Mouse (Mus musculus) B cell, adult 67 days (primary cell): ENCODE measurements around the gene E130309D02Rik. TPM values are rescaled to one million over a fixed set of nuclear protein-coding genes. Genes with fewer than 3 reads are reported as not detected.

Experiments used
- total RNA-seq, 2 experiments: library from RNA; stranded (reverse); gene quantifications; 4 replicates each; pipeline ENCODE4 v1.2.4; 2023

E130309D02Rik gene
- 10 to 100 TPM; 33.8 to 40.0 TPM for total RNA-seq

DNA sequence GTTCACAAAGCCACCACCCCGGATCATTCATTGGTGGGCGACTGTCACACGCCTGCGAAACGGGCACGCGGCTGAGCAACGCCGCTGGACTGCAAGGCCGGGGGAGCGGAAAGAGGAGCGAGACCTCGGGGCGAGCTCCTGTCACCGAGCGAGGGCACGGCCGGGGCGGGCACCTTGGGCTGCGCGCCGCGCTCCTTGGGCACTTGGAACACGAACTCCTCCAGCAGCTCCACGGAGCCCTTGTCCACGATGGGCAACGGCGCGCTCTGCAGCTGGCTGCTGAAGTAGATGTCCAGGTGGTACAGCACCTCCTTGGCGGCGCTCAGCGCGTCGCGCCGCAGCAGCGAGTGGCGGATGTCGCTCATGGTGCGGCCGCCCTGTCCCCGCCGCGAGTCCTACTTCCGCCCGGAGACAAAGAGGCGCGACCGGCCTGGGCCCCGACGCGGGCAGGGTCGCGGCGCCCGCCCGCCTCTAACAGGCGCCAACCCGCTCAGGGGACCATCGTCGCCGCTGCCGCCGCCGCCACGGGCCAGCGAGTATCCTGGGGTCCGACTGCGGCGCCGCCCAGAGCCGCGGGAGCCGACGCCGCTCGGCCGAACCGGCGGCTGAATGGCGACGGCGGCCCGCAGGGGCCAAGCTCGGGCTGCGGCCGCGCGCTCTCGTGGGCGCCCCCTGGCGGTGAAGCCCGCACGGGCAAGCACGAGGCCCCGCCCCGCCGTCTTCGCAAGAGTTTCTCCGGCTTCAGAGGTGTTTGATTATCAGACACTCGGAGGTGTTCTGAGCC lies at the start of gene E130309D02Rik:
Gene E130309D02Rik (minus strand): TSS at position 631 of the 784 bp plus-strand sequence.

DNA sequence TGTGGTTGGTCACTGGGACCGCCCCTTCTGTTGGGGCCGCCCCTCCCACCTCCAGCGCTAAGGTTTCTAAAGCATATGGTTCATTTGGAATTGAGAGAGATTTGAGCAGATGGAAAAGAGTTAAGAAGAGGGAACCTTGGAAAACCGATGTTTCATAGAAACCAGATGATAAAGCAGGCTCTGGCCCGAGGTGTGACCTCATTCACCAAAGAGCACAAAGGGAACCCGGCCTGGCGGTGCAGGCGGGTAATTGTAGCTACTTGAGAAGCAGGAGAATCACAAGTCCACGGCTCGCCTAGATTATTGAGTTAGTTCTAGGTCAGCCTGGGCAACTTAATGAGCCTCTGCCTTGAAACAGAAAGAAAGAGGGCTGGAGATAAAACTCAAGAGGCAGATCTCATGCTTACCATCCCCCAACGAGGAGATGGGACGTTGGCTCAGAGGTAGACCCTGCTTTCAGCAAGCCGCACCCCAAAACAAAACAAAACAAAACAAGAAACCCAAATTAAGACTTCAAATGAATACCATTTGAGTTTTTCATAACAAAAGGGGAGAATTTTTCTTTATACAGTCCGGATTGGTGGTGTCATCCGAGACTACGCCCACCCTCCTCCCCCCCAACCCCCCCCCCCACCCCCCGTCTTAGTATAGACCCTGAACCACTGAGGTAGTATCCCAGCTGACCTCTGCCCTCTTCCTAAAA lies 41.7 kb upstream of the E130309D02Rik start, which contains the start of gene Grid2ip:
Gene Grid2ip (plus strand): TSS at position 653 of the 703 bp plus-strand sequence.

GRCm38 (mm10) chr5:143328690-143329495 lies 13.7 kb upstream of the E130309D02Rik start, which contains the start of gene Zdhhc4:
Zdhhc4 (minus strand) TSS chr5:143329256.

DNA sequence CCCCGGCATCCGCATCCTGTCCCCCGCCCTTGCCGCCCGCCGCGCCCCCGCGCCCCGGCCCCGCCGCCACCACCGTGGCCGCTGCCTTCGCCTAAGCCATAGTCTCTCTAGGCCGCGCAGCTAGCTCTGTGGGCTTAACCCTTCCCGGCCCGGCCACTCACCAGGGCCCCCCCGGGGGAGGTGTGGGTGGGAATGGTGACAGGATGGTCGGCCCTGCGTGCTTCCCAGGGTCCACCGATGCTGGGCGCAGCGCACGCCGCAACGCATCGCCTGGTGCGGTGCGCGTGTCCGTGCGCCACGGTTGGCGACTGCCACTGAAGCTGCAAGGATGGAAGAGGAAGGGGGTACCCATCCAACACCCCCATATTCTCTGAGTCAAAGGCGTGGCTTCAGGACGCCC lies 21.8 kb downstream of the E130309D02Rik start, which contains the start of gene Zfp853:
Gene Zfp853 (minus strand): TSS at position 220 of the 400 bp plus-strand sequence.

GRCm38 (mm10) chr5:143269363-143270150 lies 45.6 kb downstream of the E130309D02Rik start, which contains the start of gene Zfp316:
Zfp316 (minus strand) TSS chr5:143270022.

Other genes with a start within 250 kb of the E130309D02Rik start
- gene Rnf216, start 202.4 kb downstream of the E130309D02Rik start, total RNA-seq, result 100 to 1,000 TPM; 128 to 129 TPM
- under 1 TPM; 0.24 to 0.55 TPM for gene Olfr718-ps1, start 167.8 kb downstream of the E130309D02Rik start, total RNA-seq
- gene Rbak, start 134.6 kb downstream of the E130309D02Rik start, total RNA-seq, result 10 to 100 TPM; 15.0 to 15.4 TPM
- gene Spdye4b, start 134.3 kb downstream of the E130309D02Rik start, total RNA-seq, result not detected
- not detected for gene Spdye4a, start 88.5 kb downstream of the E130309D02Rik start, total RNA-seq
- gene Zfp12, start 80.2 kb downstream of the E130309D02Rik start, total RNA-seq, result 10 to 100 TPM; 24.9 to 29.3 TPM
- gene Zfp316, start 45.3 kb downstream of the E130309D02Rik start, total RNA-seq, result 1 to 10 TPM; 5.6 to 8.8 TPM
- 1 to 10 TPM; 1.1 to 1.2 TPM for gene Zfp853, start 21.7 kb downstream of the E130309D02Rik start, total RNA-seq
- 10 to 100 TPM; 60.1 to 68.7 TPM for gene Zdhhc4, start 13.9 kb upstream of the E130309D02Rik start, total RNA-seq
- not detected for gene Grid2ip, start 42.0 kb upstream of the E130309D02Rik start, total RNA-seq
- 10 to 100 TPM; 35.9 to 39.9 TPM for gene Kdelr2, start 88.5 kb upstream of the E130309D02Rik start, total RNA-seq
- 10 to 100 TPM; 15.8 to 17.3 TPM for gene Daglb, start 149.2 kb upstream of the E130309D02Rik start, total RNA-seq
- 100 to 1,000 TPM; 206 to 222 TPM for gene Rac1, start 212.7 kb upstream of the E130309D02Rik start, total RNA-seq